Mouse (Mus musculus) CH12.LX (cell line): ENCODE results near the gene Bmp8b. TPM values are rescaled to one million over a fixed set of nuclear protein-coding genes. Genes with fewer than 3 reads are reported as not detected.
"Not testable (repeated sequence)": the region's sequence is repeated elsewhere in the genome, so short reads cannot be mapped to it uniquely, and the experiment has no call there.

Experiments used
- DNase-seq: peaks from one replicate; pipeline ENCODE4 v3.0.0-alpha.2; 2013; ENCODE audit errors: extremely low read depth
- H3K27ac ChIP-seq: 2 replicates; pipeline ENCODE4 v1.5.1; 2012; ENCODE audit warnings: low read depth, mild to moderate bottlenecking, control low read depth, moderate library complexity; ENCODE audit not compliant: insufficient read depth
- H3K27me3 ChIP-seq: replicated peaks from 2 replicates; pipeline ENCODE3; 2012; ENCODE audit warnings: inconsistent platforms
- H3K36me3 ChIP-seq, 2 experiments: replicated peaks in 1 of 2; 2 replicates each; pipeline versions ENCODE3 to v1.6.1; 2012; ENCODE audit warnings: inconsistent platforms in 1 of 2, low read length in 1 of 2, mild to moderate bottlenecking in 1 of 2, mixed read lengths in 1 of 2, moderate library complexity in 1 of 2; ENCODE audit not compliant: control insufficient read depth in 1 of 2, insufficient read depth in 1 of 2
- H3K4me1 ChIP-seq, 2 experiments: 2 replicates each; pipeline ENCODE4 v1.6.1; 2012; ENCODE audit warnings: inconsistent platforms in 1 of 2, moderate library complexity in 1 of 2; ENCODE audit not compliant: insufficient read depth in 2 of 2, control insufficient read depth in 1 of 2
- H3K4me2 ChIP-seq: 2 replicates; pipeline ENCODE4 v1.6.1; 2012; ENCODE audit warnings: low read depth, mild to moderate bottlenecking, control low read depth; ENCODE audit not compliant: poor library complexity, insufficient read depth, severe bottlenecking
- H3K4me3 ChIP-seq, 3 experiments: fragments of 150-350 bp in 1 of 3; sonication (generic) in 1 of 3; replicated peaks in 1 of 3; 2 replicates each; pipeline versions ENCODE3 to v1.5.1; 2011 to 2012; ENCODE audit warnings: low read depth in 2 of 3, low read length in 2 of 3, mild to moderate bottlenecking in 2 of 3, moderate library complexity in 2 of 3, control low read depth in 1 of 3, improper control_type of control experiment in 1 of 3, inconsistent platforms in 1 of 3, mixed read lengths in 1 of 3; ENCODE audit not compliant: poor library complexity in 1 of 3
- H3K79me2 ChIP-seq: replicated peaks from 2 replicates; pipeline ENCODE4 v1.6.1; 2012; ENCODE audit warnings: mild to moderate bottlenecking, moderate library complexity; ENCODE audit not compliant: control insufficient read depth, poor library complexity, insufficient read depth, severe bottlenecking; ENCODE audit errors: extremely low read depth
- H3K9ac ChIP-seq: 2 replicates; pipeline ENCODE4 v1.6.1; 2012; ENCODE audit warnings: low read depth, mild to moderate bottlenecking, control low read depth, moderate library complexity; ENCODE audit not compliant: insufficient read depth
- H3K9me3 ChIP-seq: replicated peaks from 2 replicates; pipeline ENCODE3; 2012; ENCODE audit warnings: low read length, inconsistent platforms, mixed read lengths
- E2F4 ChIP-seq: IDR thresholded peaks from 2 replicates; pipeline ENCODE4 v1.6.1; 2011; ENCODE audit warnings: low read depth, low read length, improper control_type of control experiment; ENCODE audit not compliant: insufficient replicate concordance
- ELF1 ChIP-seq: IDR thresholded peaks from 2 replicates; pipeline ENCODE4 v1.6.1; 2014; ENCODE audit warnings: low read depth, mild to moderate bottlenecking, inconsistent platforms, low read length, improper control_type of control experiment
- EP300 ChIP-seq: IDR thresholded peaks from 2 replicates; pipeline ENCODE4 v1.6.1; 2011; ENCODE audit warnings: low read length, improper control_type of control experiment
- ETS1 ChIP-seq: conservative IDR thresholded peaks from 2 replicates; pipeline ENCODE4 v1.6.1; 2012; ENCODE audit warnings: low read depth, mild to moderate bottlenecking, inconsistent platforms, low read length, improper control_type of control experiment, moderate library complexity
- GABPA ChIP-seq: IDR thresholded peaks from 2 replicates; pipeline ENCODE4 v1.6.1; 2012; ENCODE audit warnings: low read depth, low read length, improper control_type of control experiment, inconsistent platforms; ENCODE audit not compliant: insufficient replicate concordance
- HCFC1 ChIP-seq: IDR thresholded peaks from 2 replicates; pipeline ENCODE4 v1.6.1; 2012; ENCODE audit warnings: low read depth, mild to moderate bottlenecking, inconsistent platforms, low read length, improper control_type of control experiment
- JUN ChIP-seq: IDR thresholded peaks from 2 replicates; pipeline ENCODE4 v1.6.1; 2011; ENCODE audit warnings: low read depth, mild to moderate bottlenecking, low read length, improper control_type of control experiment, moderate library complexity; ENCODE audit not compliant: insufficient read depth
- KAT2A ChIP-seq: IDR thresholded peaks from 2 replicates; pipeline ENCODE4 v1.6.1; 2012; ENCODE audit warnings: low read length, improper control_type of control experiment, inconsistent platforms; ENCODE audit not compliant: insufficient replicate concordance
- MAZ ChIP-seq: IDR thresholded peaks from 2 replicates; pipeline ENCODE4 v1.6.1; 2012; ENCODE audit warnings: low read depth, mild to moderate bottlenecking, inconsistent platforms, low read length, improper control_type of control experiment, moderate library complexity
- MYC ChIP-seq: IDR thresholded peaks from 2 replicates; pipeline ENCODE4 v1.6.1; 2011; ENCODE audit warnings: low read depth, mild to moderate bottlenecking, improper control_type of control experiment, low read length
- POLR2AphosphoS2 ChIP-seq: IDR thresholded peaks from 2 replicates; pipeline ENCODE4 v1.6.1; 2011; ENCODE audit warnings: low read depth, low read length, improper control_type of control experiment
- RAD21 ChIP-seq: IDR thresholded peaks from 2 replicates; pipeline ENCODE4 v1.6.1; 2011; ENCODE audit warnings: low read depth, mild to moderate bottlenecking, low read length, improper control_type of control experiment, moderate library complexity
- RCOR1 ChIP-seq: conservative IDR thresholded peaks from 2 replicates; pipeline ENCODE4 v1.6.1; 2012; ENCODE audit warnings: low read depth, mild to moderate bottlenecking, inconsistent platforms, low read length, improper control_type of control experiment
- TCF12 ChIP-seq: IDR thresholded peaks from 2 replicates; pipeline ENCODE4 v1.6.1; 2014; ENCODE audit warnings: low read depth, mild to moderate bottlenecking, inconsistent platforms, low read length, improper control_type of control experiment
- UBTF ChIP-seq: IDR thresholded peaks from 2 replicates; pipeline ENCODE4 v1.6.1; 2012; ENCODE audit warnings: low read depth, mild to moderate bottlenecking, inconsistent platforms, low read length, improper control_type of control experiment, moderate library complexity
- USF2 ChIP-seq: conservative IDR thresholded peaks from 2 replicates; pipeline ENCODE4 v1.6.1; 2011; ENCODE audit warnings: low read depth, low read length, improper control_type of control experiment
- ZKSCAN1 ChIP-seq: IDR thresholded peaks from 2 replicates; pipeline ENCODE4 v1.6.1; 2012; ENCODE audit warnings: low read depth, inconsistent platforms, low read length, improper control_type of control experiment, borderline replicate concordance
- ZMIZ1 ChIP-seq: IDR thresholded peaks from 2 replicates; pipeline ENCODE4 v1.6.1; 2012; ENCODE audit warnings: low read depth, mild to moderate bottlenecking, inconsistent platforms, low read length, improper control_type of control experiment
- dilution Hi-C: fragments of 300-500 bp; cut with MboI; formaldehyde crosslinking; loops from 2 replicates; pipeline ENCODE4 v1.14.3; 2020; ENCODE audit warnings: low sequenced_read_pairs; ENCODE audit not compliant: extremely low pct_unique_long_range_greater_than_20kb, extremely low pct_ligation_motif_present
- in situ Hi-C: fragments of 300-500 bp; cut with MboI; formaldehyde crosslinking; loops from 3 replicates; pipeline ENCODE4 v1.14.3; 2019; ENCODE audit warnings: low sequenced_read_pairs, low pct_ligation_motif_present, low pct_unique_long_range_greater_than_20kb, mixed read lengths
- polyA plus RNA-seq: library from polyadenylated mRNA; unstranded; fragments of >175 nt; gene quantifications from 2 replicates; pipeline ENCODE4 v1.2.1, GENCODE M21; 2012; ENCODE audit warnings: low read depth; ENCODE audit not compliant: insufficient read length
- total RNA-seq, 2 experiments: library from RNA; depleted of rRNA; stranded (reverse); fragments of 300-350 nt in 1 of 2; fragments of >200 nt in 1 of 2; gene quantifications; 2 replicates each; pipeline ENCODE4 v1.2.3; 2012 to 2014

Bmp8b gene
- total and polyA plus RNA-seq, 3 experiments, result not detected

GRCm38 (mm10) chr4:123160571-123160970 is 55.6 kb downstream of the Bmp8b start:
- H3K4me2 ChIP-seq, result no peak overlapping the region
- H3K4me3 ChIP-seq, result no peak overlapping the region
- no peak overlapping the region for H3K27ac ChIP-seq
- TF ChIP-seq ELF1 (no peak), KAT2A (no peak), POLR2AphosphoS2 (no peak), ETS1 (no peak), JUN (no peak), E2F4 (no peak), MAZ (no peak), ZKSCAN1 (no peak), TCF12 (no peak), GABPA (no peak), MYC (no peak), UBTF (no peak), HCFC1 (no peak), RAD21 (no peak), RCOR1 (no peak), EP300 (no peak), ZMIZ1 (no peak), USF2 (no peak)
- H3K36me3 ChIP-seq, result no peaks in the 10 kb centered on the region
- peaks cover 3% of the 10 kb centered on the region for H3K9me3 ChIP-seq
- in situ Hi-C loops (no loop called here), dilution Hi-C loops (no loop called here)
- H3K27me3 ChIP-seq, result peaks cover 84% of the 10 kb centered on the region
- H3K9ac ChIP-seq, result no peak overlapping the region
- DNase-seq, result no peak
- H3K4me1 ChIP-seq, result no peaks in the 10 kb centered on the region
- H3K79me2 ChIP-seq, result no peaks in the 10 kb centered on the region

- H3K4me1 ChIP-seq, dilution Hi-C loops, H3K9ac ChIP-seq, H3K4me2 ChIP-seq, in situ Hi-C loops, H3K27ac ChIP-seq, H3K36me3 ChIP-seq, DNase-seq, H3K9me3 ChIP-seq, H3K79me2 ChIP-seq, H3K4me3 ChIP-seq: not testable (repeated sequence)
- peaks cover 83% of the 10 kb centered on the region for H3K27me3 ChIP-seq
These were observed 56.3 kb downstream of the Bmp8b start for GRCm38 (mm10) chr4:123161251-123161650.
